Mouse (Mus musculus) testis, adult 2 months (tissue): ENCODE data around the gene Arf4.
"Not testable (repeated sequence)": the region's sequence is repeated elsewhere in the genome, so short reads cannot be mapped to it uniquely, and the experiment has no call there.

Experiments used
- CTCF ChIP-seq: fragments of 200-500 bp; IDR thresholded peaks from 2 replicates; pipeline ENCODE4 v1.5.1; 2012; ENCODE audit warnings: low read depth, mild to moderate bottlenecking, inconsistent platforms, low read length, moderate library complexity; ENCODE audit not compliant: control insufficient read depth, insufficient read depth, insufficient replicate concordance
- POLR2A ChIP-seq: fragments of 200-500 bp; IDR thresholded peaks from 2 replicates; pipeline ENCODE4 v1.6.1; 2012; ENCODE audit warnings: low read depth, mild to moderate bottlenecking, inconsistent platforms, low read length, moderate library complexity; ENCODE audit not compliant: control insufficient read depth

- not testable (repeated sequence) for TF ChIP-seq CTCF, POLR2A
Observed at GRCm38 (mm10) chr14:26671870-26672615, 34.2 kb downstream of the Arf4 start.
